Comparison of ENCODE assay signal across 22 mouse cellular contexts in genomic region chr8:121454737-121455136, GRCm38 (mm10).
A peak's percentile ranks its signal among the peaks of the same experiment; 100 is the strongest.
DNase-seq lines count a peak whose midpoint lies in the region; TF ChIP-seq lines count a peak whose summit lies in the region.
"Had no signal": no experiment of that assay in that cellular context is flagged by ENCODE, and none has a peak within 500 bp of the region (broad histone marks: within the 10 kb centered on the region; RNA-seq: fewer than 3 reads in every experiment).

No protein-coding gene starts in this region.

- H3K27ac ChIP-seq in gastrocnemius, adult 2 months: no peak overlapping the region
- H3K27ac ChIP-seq in heart, embryonic 10.5 days: 0 out of 2 replicates have a peak overlapping the region, but pooled peaks have one; percentile 10
- H3K27ac ChIP-seq in limb, embryonic 10.5 days: peak overlapping the region; percentile 28; the same call in 1 of the 2 replicates
- H3K27ac ChIP-seq: forebrain, embryonic 10.5 days; forebrain, embryonic 13.5 days; heart, adult 2 months; heart, embryonic 15.5 days; hindbrain, embryonic 10.5 days; hindbrain, embryonic 13.5 days had no signal

- no peak overlapping the region for H3K4me3 ChIP-seq in gastrocnemius, adult 2 months
- no peak overlapping the region for H3K4me3 ChIP-seq in heart, embryonic 10.5 days
- H3K4me3 ChIP-seq in limb, embryonic 10.5 days: no peak overlapping the region
- H3K4me3 ChIP-seq: forebrain, embryonic 10.5 days; forebrain, embryonic 13.5 days; heart, adult 2 months; heart, embryonic 15.5 days; hindbrain, embryonic 10.5 days; hindbrain, embryonic 13.5 days had no signal

- no peaks in the 10 kb centered on the region for H3K36me3 ChIP-seq in heart, embryonic 10.5 days
- H3K36me3 ChIP-seq in limb, embryonic 10.5 days: no peaks in the 10 kb centered on the region
- H3K36me3 ChIP-seq: forebrain, embryonic 10.5 days; heart, embryonic 15.5 days; hindbrain, embryonic 10.5 days; hindbrain, embryonic 13.5 days had no signal

- intact Hi-C loops in gastrocnemius, adult 2 months (cut with DNase I): no loop called here

- H3K4me1 ChIP-seq in heart, embryonic 10.5 days: peaks cover 21% of the 10 kb centered on the region
- H3K4me1 ChIP-seq in limb, embryonic 10.5 days: peaks cover 42% of the 10 kb centered on the region
- H3K4me1 ChIP-seq: forebrain, embryonic 13.5 days; hindbrain, embryonic 13.5 days had no signal

- TF ChIP-seq CTCF in gastrocnemius, adult 2 months (IDR thresholded peaks at IDR 0.05): no peak

- DNase-seq in gastrocnemius, adult 2 months: peak; percentile 27
- DNase-seq in gastrocnemius, postnatal 4 days (ENCODE audit: low spot score in 2 of 2): no peak
- DNase-seq in heart, embryonic 10.5 days (ENCODE audit: low spot score): no peak
- DNase-seq in heart, adult 18-20 months: no peak
- peak; percentile 25 to 60 for DNase-seq in kidney, postnatal 25 days
- no peak for DNase-seq in kidney, adult 9 months
- no peak for DNase-seq in limb, embryonic 10.5 days (ENCODE audit: low spot score)
- DNase-seq: adrenal gland, adult 8-10 months; adrenal gland, postnatal 25 days; cerebellum, adult 11-12 months; cerebellum, adult 8-10 months; cerebellum, postnatal 10 days; cerebellum, postnatal 36 days; gastrocnemius, postnatal 36 days; heart, adult 2 months; heart, postnatal 10 days; heart, postnatal 36 days had no signal

- WGBS in heart, embryonic 10.5 days: 86% methylated on average over 17 of the region's 17 CpGs
- 93% methylated on average over 17 of the region's 17 CpGs for WGBS in limb, embryonic 10.5 days

- H3K9me3 ChIP-seq in heart, embryonic 10.5 days: no peaks in the 10 kb centered on the region
- no peaks in the 10 kb centered on the region for H3K9me3 ChIP-seq in limb, embryonic 10.5 days (replicated peaks)
- H3K9me3 ChIP-seq: forebrain, embryonic 10.5 days; forebrain, embryonic 13.5 days; heart, embryonic 15.5 days; hindbrain, embryonic 10.5 days; hindbrain, embryonic 13.5 days had no signal

- peaks cover 15% of the 10 kb centered on the region; the same call in 1 of the 2 replicates for H3K27me3 ChIP-seq in heart, embryonic 10.5 days (ENCODE audit: insufficient read depth, poor library complexity, severe bottlenecking)
- 0 out of 2 replicates have a peak, but pooled peaks cover 23% of the 10 kb centered on the region for H3K27me3 ChIP-seq in limb, embryonic 10.5 days (ENCODE audit: low read depth, poor library complexity, severe bottlenecking)
- H3K27me3 ChIP-seq: forebrain, embryonic 13.5 days; heart, embryonic 15.5 days had no signal

Comparison
In these comparisons a context has a peak if more than half of its experiments do, and no peak if none do; other contexts are left out.
1. DNase-seq: peak in gastrocnemius, adult 2 months (single experiment) and kidney, postnatal 25 days (2 of 2); none in gastrocnemius, postnatal 4 days (0 of 2), heart, embryonic 10.5 days (single experiment), heart, adult 18-20 months (0 of 2), kidney, adult 9 months (single experiment) and limb, embryonic 10.5 days (single experiment).